Mouse (Mus musculus) lung, adult 2 months (tissue): ENCODE data around the gene Tcf20.

Experiments
- CTCF ChIP-seq: fragments of 200-500 bp; IDR thresholded peaks from 2 replicates; pipeline ENCODE4 v1.5.1; 2011; ENCODE audit warnings: mild to moderate bottlenecking, low read length, control low read depth; ENCODE audit not compliant: insufficient read depth
- POLR2A ChIP-seq: fragments of 200-500 bp; IDR thresholded peaks from 2 replicates; pipeline ENCODE4 v1.6.1; 2011; ENCODE audit warnings: low read depth, mild to moderate bottlenecking, control low read depth, low read length, borderline replicate concordance; ENCODE audit errors: extremely low read depth

DNA sequence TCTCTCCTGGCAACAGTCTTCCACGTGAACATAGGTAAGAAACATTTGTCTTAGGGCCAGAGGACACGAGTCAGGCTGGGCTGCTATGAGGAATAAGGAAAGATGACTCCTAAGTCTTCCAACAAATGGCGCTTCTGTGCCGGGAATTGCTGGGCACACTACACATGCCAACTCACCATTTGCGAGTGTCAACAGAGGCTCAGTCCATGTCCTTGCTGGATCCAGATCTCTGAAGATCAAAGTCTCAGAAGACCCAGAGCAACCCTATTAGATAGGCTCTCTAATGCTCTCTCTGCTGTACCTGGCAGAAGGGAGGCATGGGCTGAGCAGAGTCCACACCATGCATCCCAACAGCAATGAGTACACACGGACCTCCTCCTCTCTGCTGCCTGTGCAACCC lies 222.8 kb downstream of the Tcf20 start:
- TF ChIP-seq POLR2A (no peak), CTCF (no peak)
